ENCODE assay signal across 8 mouse cellular contexts in genomic region chr9:95844825-95845460, GRCm38 (mm10). TPM values are rescaled to one million over a fixed set of nuclear protein-coding genes. Genes with fewer than 3 reads are reported as not detected.
DNase-seq lines count a peak whose midpoint lies in the region; ATAC-seq and TF ChIP-seq lines count a peak whose summit lies in the region.

Pls1 (minus strand) TSS chr9:95845311.

- intact Hi-C loops in heart, postnatal 14 days (cut with DNase I) = no loop called here

- no peak within 1 kb of the TSS for H3K27ac ChIP-seq in forebrain, embryonic 15.5 days (replicated peaks)
- no peak within 1 kb of the TSS for H3K27ac ChIP-seq in liver, embryonic 14.5 days
- H3K27ac ChIP-seq in neural tube, embryonic 12.5 days = no peak within 1 kb of the TSS
- H3K27ac ChIP-seq in stomach, embryonic 16.5 days (ENCODE audit: low read length) = peak within 1 kb of the TSS; percentile 82

- WGBS in forebrain, embryonic 15.5 days = under 1% methylated on average over 46 of the region's 46 CpGs
- WGBS in liver, embryonic 14.5 days (ENCODE audit: insufficient replicate concordance) = under 1% methylated on average over 40 of the region's 46 CpGs
- WGBS in neural tube, embryonic 12.5 days = 1% methylated on average over 46 of the region's 46 CpGs
- under 1% methylated on average over 46 of the region's 46 CpGs for WGBS in stomach, embryonic 16.5 days

- peak; percentile 97 for ATAC-seq in forebrain, embryonic 15.5 days (replicated peaks)
- ATAC-seq in liver, embryonic 14.5 days (ENCODE audit: insufficient read depth) = peak; percentile 68
- peak; percentile 92 for ATAC-seq in neural tube, embryonic 12.5 days (ENCODE audit: low FRiP score, low read depth)
- ATAC-seq in stomach, embryonic 16.5 days (ENCODE audit: insufficient read depth, low FRiP score) = peak; percentile 88

- DNase-seq in CD4-positive helper T cell, adult 2 months (ENCODE audit: low read depth, low spot score) = peak; percentile 76
- DNase-seq in c-Kit-positive CD71-positive TER-119-positive erythroid progenitor cells, embryonic 14.5 days (ENCODE audit: low spot score) = peak; percentile 45
- peak; percentile 77 to 83 for DNase-seq in heart, postnatal 14 days
- peak; percentile 89 to 93 for DNase-seq in kidney, postnatal 4 days
- DNase-seq in liver, embryonic 14.5 days (ENCODE audit: low read depth in 3 of 3, low spot score in 3 of 3) = peak in 1 of 3 experiments; percentile 22

- no peaks in the 10 kb centered on the region; the same call in 1 of the 2 replicates for H3K27me3 ChIP-seq in forebrain, embryonic 15.5 days
- H3K27me3 ChIP-seq in liver, embryonic 14.5 days (ENCODE audit: control insufficient read depth, insufficient read depth, low read length) = peaks cover 30% of the 10 kb centered on the region
- H3K27me3 ChIP-seq in neural tube, embryonic 12.5 days (replicated peaks) = peaks cover 15% of the 10 kb centered on the region; the same call in 1 of the 2 replicates
- peaks cover 2% of the 10 kb centered on the region; the same call in 1 of the 2 replicates for H3K27me3 ChIP-seq in stomach, embryonic 16.5 days (ENCODE audit: control insufficient read depth, insufficient read depth, low read length)

- peak within 1 kb of the TSS; percentile 99 for H3K4me2 ChIP-seq in forebrain, embryonic 15.5 days (replicated peaks)
- H3K4me2 ChIP-seq in liver, embryonic 14.5 days (ENCODE audit: low read depth) = peak within 1 kb of the TSS; percentile 61
- H3K4me2 ChIP-seq in neural tube, embryonic 12.5 days (replicated peaks) = peak within 1 kb of the TSS; percentile 97
- peak within 1 kb of the TSS; percentile 93 for H3K4me2 ChIP-seq in stomach, embryonic 16.5 days (ENCODE audit: low read depth, low read length)

- TF ChIP-seq EP300 in liver, embryonic 14.5 days (IDR thresholded peaks at IDR 0.05; ENCODE audit: low read depth) = no peak

- peak within 1 kb of the TSS; percentile 72 for H3K4me3 ChIP-seq in forebrain, embryonic 15.5 days
- peak within 1 kb of the TSS; percentile 42 to 54 for H3K4me3 ChIP-seq in liver, embryonic 14.5 days (ENCODE audit: insufficient read depth in 1 of 2, low read depth in 2 of 2, low read length in 2 of 2)
- peak within 1 kb of the TSS; percentile 61 for H3K4me3 ChIP-seq in neural tube, embryonic 12.5 days
- H3K4me3 ChIP-seq in stomach, embryonic 16.5 days (replicated peaks; ENCODE audit: low read length) = peak within 1 kb of the TSS; percentile 71

- peak within 1 kb of the TSS; percentile 67 for H3K9ac ChIP-seq in forebrain, embryonic 15.5 days (replicated peaks)
- H3K9ac ChIP-seq in liver, embryonic 14.5 days (replicated peaks) = peak within 1 kb of the TSS; percentile 38; the same call in 1 of the 2 replicates
- peak within 1 kb of the TSS; percentile 62 for H3K9ac ChIP-seq in neural tube, embryonic 12.5 days
- peak within 1 kb of the TSS; percentile 72 for H3K9ac ChIP-seq in stomach, embryonic 16.5 days (ENCODE audit: low read length)

- 0 out of 2 replicates have a peak, but pooled peaks cover 3% of the 10 kb centered on the region for H3K4me1 ChIP-seq in forebrain, embryonic 15.5 days
- no peaks in the 10 kb centered on the region for H3K4me1 ChIP-seq in liver, embryonic 14.5 days (replicated peaks; ENCODE audit: control insufficient read depth in 2 of 2, insufficient read depth in 2 of 2, low read length in 1 of 2)
- H3K4me1 ChIP-seq in neural tube, embryonic 12.5 days = no peaks in the 10 kb centered on the region
- no peaks in the 10 kb centered on the region for H3K4me1 ChIP-seq in stomach, embryonic 16.5 days (ENCODE audit: control insufficient read depth, insufficient read depth, low read length)

- no peaks in the 10 kb centered on the region for H3K9me3 ChIP-seq in forebrain, embryonic 15.5 days
- H3K9me3 ChIP-seq in liver, embryonic 14.5 days (ENCODE audit: control insufficient read depth, low read length) = no peaks in the 10 kb centered on the region
- no peaks in the 10 kb centered on the region for H3K9me3 ChIP-seq in neural tube, embryonic 12.5 days
- no peaks in the 10 kb centered on the region for H3K9me3 ChIP-seq in stomach, embryonic 16.5 days (replicated peaks; ENCODE audit: control insufficient read depth, low read length)

- no peak for TF ChIP-seq CTCF in liver, embryonic 14.5 days (IDR thresholded peaks at IDR 0.05; ENCODE audit: low read depth)

- no peaks in the 10 kb centered on the region for H3K36me3 ChIP-seq in forebrain, embryonic 15.5 days
- H3K36me3 ChIP-seq in liver, embryonic 14.5 days (replicated peaks; ENCODE audit: control insufficient read depth, insufficient read depth, low read depth) = no peaks in the 10 kb centered on the region
- H3K36me3 ChIP-seq in neural tube, embryonic 12.5 days = no peaks in the 10 kb centered on the region
- no peaks in the 10 kb centered on the region for H3K36me3 ChIP-seq in stomach, embryonic 16.5 days (ENCODE audit: control insufficient read depth, insufficient read depth, low read length)

RNA-seq across cellular contexts. Expression of gene Pls1, which starts in this region (rescaled TPM):
- polyA plus RNA-seq in forebrain, embryonic 15.5 days (2015; fragmentation: Nextera tagmentation; extraction: Ambion mirVana) = 2.8 and 3.5 TPM in 2 replicates
- total RNA-seq in heart, postnatal 14 days (2021) = under 1 TPM in 1 of 2 experiments, not detected in 1; 0.36 TPM
- polyA plus RNA-seq in liver, embryonic 14.5 days (2012; rRNA removed) = 2.3 and 3.2 TPM in 2 replicates
- polyA plus RNA-seq in liver, embryonic 14.5 days (2014; fragmentation: Nextera tagmentation; extraction: Ambion mirVana) = 11.0 and 12.2 TPM in 2 replicates
- 3.8 and 4.7 TPM in 2 replicates for polyA plus RNA-seq in neural tube, embryonic 12.5 days (2016; fragmentation: Nextera tagmentation; extraction: Ambion mirVana)
- 43.7 and 45.5 TPM in 2 replicates for polyA plus RNA-seq in stomach, embryonic 16.5 days (2015; fragmentation: Nextera tagmentation; extraction: Ambion mirVana)

Comparison
In these comparisons a context has a peak if more than half of its experiments do, and no peak if none do; other contexts are left out.
1. Peak in DNase-seq in heart, postnatal 14 days; RNA of the gene not detected or under 1 TPM.